Mouse (Mus musculus): ENCODE measurements around the gene Pnmal2. TPM values are rescaled to one million over a fixed set of nuclear protein-coding genes. Genes with fewer than 3 reads are reported as not detected.

The Pnmal2 gene
- polyA plus RNA-seq, 1 experiment from 2014 or later: 4.7 TPM

- H3K36me3 ChIP-seq (ENCODE audit: control insufficient read depth, insufficient read depth, low read length): peaks cover 27% of the 10 kb centered on the region
- H3K4me2 ChIP-seq (replicated peaks; ENCODE audit: low read depth): no peak overlapping the region
- H3K9me3 ChIP-seq (ENCODE audit: control insufficient read depth, low read length): no peaks in the 10 kb centered on the region
- no peak for ATAC-seq (ENCODE audit: low FRiP score, low TSS enrichment)
- H3K4me3 ChIP-seq (ENCODE audit: low read depth, low read length): no peak overlapping the region
- H3K9ac ChIP-seq (ENCODE audit: low read length): peak overlapping the region; percentile 47
- peak overlapping the region; percentile 69 for H3K27ac ChIP-seq (replicated peaks)
- 72% methylated on average over 13 of the region's 13 CpGs for WGBS
- no peak for TF ChIP-seq CTCF (IDR thresholded peaks at IDR 0.05; ENCODE audit: low read depth)
- no peaks in the 10 kb centered on the region for H3K27me3 ChIP-seq (ENCODE audit: control insufficient read depth, insufficient read depth, low read length)
- no peak for DNase-seq (ENCODE audit: low spot score)
- H3K4me1 ChIP-seq (replicated peaks; ENCODE audit: control insufficient read depth, insufficient read depth): peaks cover 18% of the 10 kb centered on the region
Measured at GRCm38 (mm10) chr7:16919395-16920149, 24.9 kb upstream of the Pnmal2 start.

- no peak overlapping the region for H3K4me3 ChIP-seq (ENCODE audit: low read depth, low read length)
- 74% methylated on average over 7 of the region's 7 CpGs for WGBS
- H3K36me3 ChIP-seq (ENCODE audit: control insufficient read depth, insufficient read depth, low read length): peaks cover 22% of the 10 kb centered on the region
- H3K9ac ChIP-seq (ENCODE audit: low read length): peak overlapping the region; percentile 47
- H3K4me2 ChIP-seq (replicated peaks; ENCODE audit: low read depth): no peak overlapping the region
- H3K9me3 ChIP-seq (ENCODE audit: control insufficient read depth, low read length): no peaks in the 10 kb centered on the region
- DNase-seq (ENCODE audit: low spot score): no peak
- peaks cover 18% of the 10 kb centered on the region for H3K4me1 ChIP-seq (replicated peaks; ENCODE audit: control insufficient read depth, insufficient read depth)
- peak overlapping the region; percentile 69 for H3K27ac ChIP-seq (replicated peaks)
- no peak for ATAC-seq (ENCODE audit: low FRiP score, low TSS enrichment)
- no peaks in the 10 kb centered on the region for H3K27me3 ChIP-seq (ENCODE audit: control insufficient read depth, insufficient read depth, low read length)
- TF ChIP-seq EP300 (optimal IDR thresholded peaks at IDR 0.05) (no peak), CTCF (IDR thresholded peaks at IDR 0.05; ENCODE audit: low read depth) (no peak)
Measured at GRCm38 (mm10) chr7:16920150-16920579, 24.3 kb upstream of the Pnmal2 start.

- Histone ChIP-seq H3K9ac (ENCODE audit: low read length) (peak overlapping the region; percentile 88), H3K36me3 (ENCODE audit: control insufficient read depth, insufficient read depth, low read length) (peaks cover 15% of the 10 kb centered on the region), H3K4me1 (replicated peaks; ENCODE audit: control insufficient read depth, insufficient read depth) (peaks cover 18% of the 10 kb centered on the region), H3K27ac (replicated peaks) (peak overlapping the region; percentile 89), H3K27me3 (ENCODE audit: control insufficient read depth, insufficient read depth, low read length) (no peaks in the 10 kb centered on the region), H3K9me3 (ENCODE audit: control insufficient read depth, low read length) (no peaks in the 10 kb centered on the region), H3K4me3 (ENCODE audit: low read depth, low read length) (peak overlapping the region; percentile 12; the same call in 1 of the 2 replicates), H3K4me2 (replicated peaks; ENCODE audit: low read depth) (peak overlapping the region; percentile 93)
- no peak for ATAC-seq (ENCODE audit: low FRiP score, low TSS enrichment)
- 48% methylated on average over 21 of the region's 21 CpGs for WGBS
- DNase-seq (ENCODE audit: low spot score): no peak
- no peak for TF ChIP-seq EP300 (optimal IDR thresholded peaks at IDR 0.05)
- TF ChIP-seq CTCF (IDR thresholded peaks at IDR 0.05; ENCODE audit: low read depth): no peak
Measured at GRCm38 (mm10) chr7:16920818-16921791, 23.4 kb upstream of the Pnmal2 start.

GRCm38 (mm10) chr7:16921881-16922335, 22.6 kb upstream of the Pnmal2 start:
- Histone ChIP-seq H3K9me3 (ENCODE audit: control insufficient read depth, low read length) (no peaks in the 10 kb centered on the region), H3K9ac (ENCODE audit: low read length) (peak overlapping the region; percentile 88), H3K27ac (replicated peaks) (peak overlapping the region; percentile 89), H3K4me2 (replicated peaks; ENCODE audit: low read depth) (peak overlapping the region; percentile 93), H3K4me1 (replicated peaks; ENCODE audit: control insufficient read depth, insufficient read depth) (peaks cover 18% of the 10 kb centered on the region), H3K36me3 (ENCODE audit: control insufficient read depth, insufficient read depth, low read length) (peaks cover 13% of the 10 kb centered on the region), H3K4me3 (ENCODE audit: low read depth, low read length) (peak overlapping the region; percentile 90; the same call in 1 of the 2 replicates), H3K27me3 (ENCODE audit: control insufficient read depth, insufficient read depth, low read length) (no peaks in the 10 kb centered on the region)
- TF ChIP-seq EP300 (optimal IDR thresholded peaks at IDR 0.05) (no peak), CTCF (IDR thresholded peaks at IDR 0.05; ENCODE audit: low read depth) (no peak)
- peak; percentile 58 for DNase-seq (ENCODE audit: low spot score)
- 24% methylated on average over 6 of the region's 6 CpGs for WGBS
- no peak for ATAC-seq (ENCODE audit: low FRiP score, low TSS enrichment)

GRCm38 (mm10) chr7:16922360-16922973, 22.0 kb upstream of the Pnmal2 start:
- WGBS: 36% methylated on average over 10 of the region's 10 CpGs
- H3K27me3 ChIP-seq (ENCODE audit: control insufficient read depth, insufficient read depth, low read length): no peaks in the 10 kb centered on the region
- DNase-seq (ENCODE audit: low spot score): peak; percentile 58
- no peaks in the 10 kb centered on the region for H3K9me3 ChIP-seq (ENCODE audit: control insufficient read depth, low read length)
- no peak for ATAC-seq (ENCODE audit: low FRiP score, low TSS enrichment)
- peaks cover 7% of the 10 kb centered on the region for H3K36me3 ChIP-seq (ENCODE audit: control insufficient read depth, insufficient read depth, low read length)
- TF ChIP-seq CTCF (IDR thresholded peaks at IDR 0.05; ENCODE audit: low read depth) (no peak), EP300 (optimal IDR thresholded peaks at IDR 0.05) (no peak)
- H3K4me2 ChIP-seq (replicated peaks; ENCODE audit: low read depth): peak overlapping the region; percentile 93
- peaks cover 18% of the 10 kb centered on the region for H3K4me1 ChIP-seq (replicated peaks; ENCODE audit: control insufficient read depth, insufficient read depth)
- peak overlapping the region; percentile 88 for H3K9ac ChIP-seq (ENCODE audit: low read length)
- peak overlapping the region; percentile 89 for H3K27ac ChIP-seq (replicated peaks)
- peak overlapping the region; percentile 90 for H3K4me3 ChIP-seq (ENCODE audit: low read depth, low read length)

All from stomach, postnatal 0 days (tissue).